Mouse (Mus musculus) liver, embryonic 11.5 days (tissue): ENCODE results near the gene Gab1. TPM values are rescaled to one million over a fixed set of nuclear protein-coding genes. Genes with fewer than 3 reads are reported as not detected.

ENCODE experiments used
- ATAC-seq: fragments of 200-750 bp; cut with Nextera tagmentation; replicated peaks from 2 replicates; pipeline ENCODE4 v1.8.0; 2017; ENCODE audit warnings: moderate number of reproducible peaks, mild to moderate bottlenecking, moderate TSS enrichment, moderate library complexity; ENCODE audit not compliant: low FRiP score
- DNase-seq: peaks from one replicate; pipeline ENCODE4 v3.0.0-alpha.2; 2017; ENCODE audit warnings: low spot score
- H3K27ac ChIP-seq: fragments of 300-500 bp; sonication (generic); 2 replicates; pipeline ENCODE4 v1.5.1; 2014; ENCODE audit warnings: mild to moderate bottlenecking, low read depth, low read length, control low read depth
- H3K27me3 ChIP-seq: fragments of 300-500 bp; sonication (generic); replicated peaks from 2 replicates; pipeline ENCODE4 v1.6.1; 2014; ENCODE audit warnings: low read length, mixed read lengths; ENCODE audit not compliant: control insufficient read depth, insufficient read depth
- H3K36me3 ChIP-seq: fragments of 300-500 bp; sonication (generic); 2 replicates; pipeline ENCODE4 v1.6.1; 2014; ENCODE audit warnings: mild to moderate bottlenecking, low read length, moderate library complexity, mixed read lengths; ENCODE audit not compliant: control insufficient read depth, insufficient read depth
- H3K4me1 ChIP-seq: fragments of 300-500 bp; sonication (generic); replicated peaks from 2 replicates; pipeline ENCODE4 v1.6.1; 2014; ENCODE audit warnings: low read length, mixed read lengths; ENCODE audit not compliant: control insufficient read depth, insufficient read depth
- H3K4me2 ChIP-seq: fragments of 300-500 bp; sonication (generic); 2 replicates; pipeline ENCODE4 v1.6.1; 2014; ENCODE audit warnings: mild to moderate bottlenecking, control low read depth, moderate library complexity
- H3K4me3 ChIP-seq: fragments of 300-500 bp; sonication (generic); 2 replicates; pipeline ENCODE4 v1.5.1; 2014; ENCODE audit warnings: low read depth, low read length, control low read depth
- H3K9ac ChIP-seq: fragments of 300-500 bp; sonication (generic); 2 replicates; pipeline ENCODE4 v1.6.1; 2014; ENCODE audit warnings: low read depth, low read length, control low read depth
- H3K9me3 ChIP-seq: fragments of 300-500 bp; sonication (generic); 2 replicates; pipeline ENCODE4 v1.6.1; 2016; ENCODE audit warnings: low read length, inconsistent platforms, mixed read lengths; ENCODE audit not compliant: control insufficient read depth
- WGBS: fragments of 180-500 bp; shearing (Covaris S2); extraction: QIAGEN DNeasy Blood & Tissue Kit; methylation state at CpG from one replicate; pipeline ENCODE4 v1.1.7; 2014; 5-methylcytosine and 5-hydroxymethylcytosine counted together
- polyA plus RNA-seq: library from polyadenylated mRNA; unstranded; fragments of >200 nt; fragmentation: Nextera tagmentation; extraction: Ambion mirVana; gene quantifications from 2 replicates; pipeline ENCODE4 v1.2.1, GENCODE M21; 2014

Gene Gab1
- polyA plus RNA-seq, 1 experiment from 2014 or later: 19.5 TPM

DNA sequence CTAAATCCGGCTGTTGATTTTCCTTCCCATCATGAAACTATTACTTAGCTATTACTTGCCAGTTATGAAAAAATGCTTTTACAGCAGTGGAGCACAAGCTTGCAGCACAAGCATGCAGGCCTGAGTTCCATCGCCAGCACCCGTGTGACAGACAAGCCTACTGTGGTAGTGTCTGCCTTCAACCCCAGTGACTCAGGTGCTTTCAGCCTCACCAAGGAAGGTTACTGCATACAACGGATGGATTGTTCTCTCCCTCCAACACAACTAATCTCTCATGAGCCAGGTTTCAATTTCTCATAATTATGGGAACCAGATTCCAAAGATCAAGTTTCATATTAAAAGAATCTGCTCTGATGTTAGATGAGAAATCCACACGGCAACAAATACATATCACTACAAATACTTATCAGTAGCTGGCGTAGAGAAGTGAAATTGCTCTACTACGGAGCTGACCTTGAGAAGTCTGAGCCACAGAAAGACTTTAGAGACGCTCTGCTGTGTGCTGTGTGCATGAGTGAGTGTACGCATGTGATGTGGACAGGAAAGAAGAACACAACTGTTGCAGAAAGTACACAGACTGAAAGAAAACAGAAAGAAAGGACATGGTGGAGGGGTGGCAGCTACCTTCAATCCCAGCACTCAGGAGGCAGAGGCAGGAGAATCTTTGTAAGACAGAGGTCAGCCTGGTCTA lies 36.4 kb downstream of the Gab1 start:
- Histone ChIP-seq H3K36me3 (no peaks in the 10 kb centered on the region), H3K9ac (no peak overlapping the region), H3K4me1 (no peaks in the 10 kb centered on the region), H3K4me2 (no peak overlapping the region), H3K27ac (no peak overlapping the region), H3K27me3 (no peaks in the 10 kb centered on the region), H3K4me3 (no peak overlapping the region), H3K9me3 (no peaks in the 10 kb centered on the region)
- no peak for ATAC-seq
- 74% methylated on average over 9 of the region's 9 CpGs for WGBS
- DNase-seq: no peak

GRCm38 (mm10) chr8:80842514-80842913 lies 37.8 kb downstream of the Gab1 start:
- Histone ChIP-seq H3K36me3 (no peaks in the 10 kb centered on the region), H3K4me1 (no peaks in the 10 kb centered on the region), H3K4me3 (no peak overlapping the region), H3K4me2 (no peak overlapping the region), H3K9ac (no peak overlapping the region), H3K27ac (no peak overlapping the region), H3K27me3 (no peaks in the 10 kb centered on the region), H3K9me3 (no peaks in the 10 kb centered on the region)
- ATAC-seq (no peak; the same call in 1 of the 2 replicates), DNase-seq (no peak)
- WGBS: 87% methylated on average over 3 of the region's 3 CpGs

GRCm38 (mm10) chr8:80840090-80840489 lies 40.2 kb downstream of the Gab1 start:
- DNase-seq (no peak), ATAC-seq (no peak)
- no peaks in the 10 kb centered on the region for H3K4me1 ChIP-seq
- no peak overlapping the region for H3K4me3 ChIP-seq
- no peak overlapping the region for H3K4me2 ChIP-seq
- H3K27ac ChIP-seq: no peak overlapping the region
- no peaks in the 10 kb centered on the region for H3K9me3 ChIP-seq
- no peaks in the 10 kb centered on the region for H3K27me3 ChIP-seq
- H3K9ac ChIP-seq: no peak overlapping the region
- no peaks in the 10 kb centered on the region for H3K36me3 ChIP-seq
- WGBS: 86% methylated on average over 6 of the region's 6 CpGs

GRCm38 (mm10) chr8:80838199-80838598 lies 42.1 kb downstream of the Gab1 start:
- WGBS: 64% methylated on average over 6 of the region's 6 CpGs
- H3K4me2 ChIP-seq: no peak overlapping the region

GRCm38 (mm10) chr8:80835401-80835800 lies 44.9 kb downstream of the Gab1 start:
- H3K4me2 ChIP-seq: no peak overlapping the region
- H3K9ac ChIP-seq: no peak overlapping the region
- no peak for ATAC-seq
- H3K27ac ChIP-seq: no peak overlapping the region
- no peak for DNase-seq
- H3K27me3 ChIP-seq: no peaks in the 10 kb centered on the region
- WGBS: 95% methylated on average over 6 of the region's 6 CpGs
- no peaks in the 10 kb centered on the region for H3K36me3 ChIP-seq
- H3K4me1 ChIP-seq: peaks cover 8% of the 10 kb centered on the region
- H3K9me3 ChIP-seq: no peaks in the 10 kb centered on the region
- no peak overlapping the region for H3K4me3 ChIP-seq

More at GRCm38 (mm10) chr8:80838199-80838598, 42.1 kb downstream of the Gab1 start:
- Histone ChIP-seq H3K36me3 (no peaks in the 10 kb centered on the region), H3K9ac (no peak overlapping the region), H3K27ac (no peak overlapping the region), H3K27me3 (no peaks in the 10 kb centered on the region), H3K4me1 (no peaks in the 10 kb centered on the region), H3K9me3 (no peaks in the 10 kb centered on the region), H3K4me3 (no peak overlapping the region)
- ATAC-seq (no peak), DNase-seq (no peak)

DNA sequence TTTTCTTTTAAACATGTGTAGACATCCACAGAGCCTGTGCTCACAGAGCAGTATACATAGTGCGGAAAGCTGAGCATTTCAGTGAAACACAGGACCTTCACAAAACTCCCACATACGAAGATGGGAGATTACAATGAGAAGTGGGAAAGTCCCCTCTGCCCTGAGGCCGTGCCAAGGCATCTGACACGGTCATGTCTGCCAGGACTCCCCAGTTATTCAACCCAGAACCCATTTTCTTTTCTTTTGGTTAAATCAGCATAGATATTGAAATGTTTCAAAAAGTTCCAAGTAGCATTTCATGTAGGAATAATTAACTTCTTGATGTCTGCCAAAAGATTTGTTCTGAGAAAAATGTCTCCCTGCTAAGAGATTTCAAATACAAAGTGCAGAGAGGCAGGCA lies 45.9 kb downstream of the Gab1 start:
- WGBS: 83% methylated on average over 4 of the region's 4 CpGs
- Histone ChIP-seq H3K4me1 (peaks cover 8% of the 10 kb centered on the region), H3K9me3 (no peaks in the 10 kb centered on the region)

GRCm38 (mm10) chr8:80832534-80832933 lies 47.8 kb downstream of the Gab1 start:
- no peak overlapping the region for H3K9ac ChIP-seq
- H3K4me3 ChIP-seq: no peak overlapping the region
- no peaks in the 10 kb centered on the region for H3K27me3 ChIP-seq
- ATAC-seq: no peak
- H3K4me1 ChIP-seq: peaks cover 8% of the 10 kb centered on the region
- no peaks in the 10 kb centered on the region for H3K36me3 ChIP-seq
- no peaks in the 10 kb centered on the region for H3K9me3 ChIP-seq
- no peak for DNase-seq
- no peak overlapping the region for H3K27ac ChIP-seq
- no peak overlapping the region for H3K4me2 ChIP-seq

More for the DNA sequence above, 45.9 kb downstream of the Gab1 start:
- no peaks in the 10 kb centered on the region for H3K36me3 ChIP-seq
- no peak overlapping the region for H3K4me2 ChIP-seq
- ATAC-seq: no peak
- H3K9ac ChIP-seq: no peak overlapping the region
- H3K4me3 ChIP-seq: no peak overlapping the region
- no peaks in the 10 kb centered on the region for H3K27me3 ChIP-seq
- DNase-seq: no peak
- no peak overlapping the region for H3K27ac ChIP-seq

GRCm38 (mm10) chr8:80831876-80832524 lies 48.3 kb downstream of the Gab1 start:
- no peak for ATAC-seq
- Histone ChIP-seq H3K9ac (no peak overlapping the region), H3K9me3 (no peaks in the 10 kb centered on the region), H3K27ac (no peak overlapping the region), H3K4me3 (no peak overlapping the region), H3K4me1 (peaks cover 8% of the 10 kb centered on the region), H3K36me3 (no peaks in the 10 kb centered on the region), H3K27me3 (no peaks in the 10 kb centered on the region), H3K4me2 (no peak overlapping the region)
- 81% methylated on average over 5 of the region's 5 CpGs for WGBS
- no peak for DNase-seq
